Mouse (Mus musculus) embryonic facial prominence, embryonic 11.5 days (tissue): ENCODE data around the gene Scgb1b20. TPM values are rescaled to one million over a fixed set of nuclear protein-coding genes. Genes with fewer than 3 reads are reported as not detected.
"Not testable (repeated sequence)": the region's sequence is repeated elsewhere in the genome, so short reads cannot be mapped to it uniquely, and the experiment has no call there.

Source experiments
- ATAC-seq: fragments of 200-750 bp; cut with Nextera tagmentation; replicated peaks from 2 replicates; pipeline ENCODE4 v1.8.0; 2017; ENCODE audit warnings: low read depth; ENCODE audit not compliant: insufficient number of reproducible peaks, low FRiP score, low TSS enrichment
- DNase-seq: peaks from one replicate; pipeline ENCODE4 v3.0.0-alpha.2; 2015; ENCODE audit warnings: low spot score
- H3K27ac ChIP-seq: fragments of 300-500 bp; sonication (generic); replicated peaks from 2 replicates; pipeline ENCODE4 v1.5.1; 2014; ENCODE audit warnings: mild to moderate bottlenecking, low read depth, low read length, control low read depth
- H3K27me3 ChIP-seq: fragments of 300-500 bp; sonication (generic); 2 replicates; pipeline ENCODE4 v1.6.1; 2014; ENCODE audit warnings: mild to moderate bottlenecking, low read length, moderate library complexity, mixed read lengths; ENCODE audit not compliant: control insufficient read depth, insufficient read depth
- H3K36me3 ChIP-seq: fragments of 300-500 bp; sonication (generic); replicated peaks from 2 replicates; pipeline ENCODE4 v1.6.1; 2014; ENCODE audit warnings: low read depth, mild to moderate bottlenecking, low read length, moderate library complexity, mixed read lengths; ENCODE audit not compliant: control insufficient read depth, insufficient read depth
- H3K4me1 ChIP-seq: fragments of 300-500 bp; sonication (generic); 2 replicates; pipeline ENCODE4 v1.6.1; 2014; ENCODE audit warnings: low read length, mixed read lengths; ENCODE audit not compliant: control insufficient read depth, insufficient read depth
- H3K4me2 ChIP-seq: fragments of 300-500 bp; sonication (generic); 2 replicates; pipeline ENCODE4 v1.6.1; 2014; ENCODE audit warnings: low read depth, mild to moderate bottlenecking, control low read depth, low read length, moderate library complexity
- H3K4me3 ChIP-seq: fragments of 300-500 bp; sonication (generic); 2 replicates; pipeline ENCODE4 v1.5.1; 2014; ENCODE audit warnings: low read depth, low read length, control low read depth
- H3K9ac ChIP-seq: fragments of 300-500 bp; sonication (generic); replicated peaks from 2 replicates; pipeline ENCODE4 v1.6.1; 2014; ENCODE audit warnings: mild to moderate bottlenecking, control low read depth, low read length
- H3K9me3 ChIP-seq: fragments of 300-500 bp; sonication (generic); replicated peaks from 2 replicates; pipeline ENCODE4 v1.6.1; 2016; ENCODE audit warnings: mild to moderate bottlenecking, low read length, inconsistent platforms, mixed read lengths; ENCODE audit not compliant: control insufficient read depth
- WGBS: fragments of 180-500 bp; shearing (Covaris S2); extraction: QIAGEN DNeasy Blood & Tissue Kit; methylation state at CpG from one replicate; pipeline ENCODE4 v1.1.7; 2014; 5-methylcytosine and 5-hydroxymethylcytosine counted together
- polyA plus RNA-seq: library from polyadenylated mRNA; unstranded; fragments of >200 nt; fragmentation: Nextera tagmentation; extraction: Ambion mirVana; gene quantifications from 2 replicates; pipeline ENCODE4 v1.2.1, GENCODE M21; 2014

The Scgb1b20 gene
- not detected in 2 replicates for polyA plus RNA-seq

- ATAC-seq, result not testable (repeated sequence)
Observed at GRCm38 (mm10) chr7:33372934-33373333, at the start of gene Scgb1b20. Gene Scgb1b20 (plus strand): TSS chr7:33373234.

DNA sequence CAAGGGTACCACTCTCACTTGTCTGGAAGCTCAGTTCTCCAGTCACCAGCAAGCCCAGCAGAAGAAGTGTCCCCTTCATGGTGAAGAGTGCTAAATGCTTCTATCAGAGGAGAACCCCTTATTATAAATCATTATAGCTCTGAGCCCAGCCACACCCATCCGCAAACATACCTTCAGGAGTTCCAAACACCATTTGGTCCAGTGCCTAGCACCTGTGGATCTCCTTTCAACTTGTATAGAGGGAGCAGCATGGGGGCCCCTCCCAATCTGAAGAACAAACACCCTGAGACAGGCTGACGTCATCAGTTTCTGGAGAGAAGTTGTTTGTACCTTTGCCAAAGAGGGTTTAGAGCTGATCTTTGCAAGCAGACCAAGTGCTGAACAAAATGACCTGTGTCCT, 6.8 kb upstream of the Scgb1b20 start, which contains the start of gene Scgb2b20:
Gene Scgb2b20 (minus strand): TSS at position 101 of the 400 bp plus-strand sequence.
- WGBS, result 85% methylated on average over 2 of the region's 2 CpGs
- not testable (repeated sequence) for H3K36me3 ChIP-seq, H3K27ac ChIP-seq, H3K4me2 ChIP-seq, H3K9ac ChIP-seq, H3K9me3 ChIP-seq, H3K4me3 ChIP-seq, DNase-seq, ATAC-seq, H3K27me3 ChIP-seq, H3K4me1 ChIP-seq

More at GRCm38 (mm10) chr7:33372934-33373333, at the start of gene Scgb1b20:
- H3K4me1 ChIP-seq, H3K27me3 ChIP-seq, H3K9ac ChIP-seq, H3K4me3 ChIP-seq, DNase-seq, H3K9me3 ChIP-seq, H3K27ac ChIP-seq, H3K4me2 ChIP-seq, H3K36me3 ChIP-seq: not testable (repeated sequence)
- WGBS, result 76% methylated on average over 4 of the region's 4 CpGs

- not testable (repeated sequence) for H3K9ac ChIP-seq, H3K27ac ChIP-seq, DNase-seq, ATAC-seq, H3K9me3 ChIP-seq, H3K4me3 ChIP-seq, H3K4me2 ChIP-seq, H3K36me3 ChIP-seq, H3K27me3 ChIP-seq, H3K4me1 ChIP-seq
Observed at GRCm38 (mm10) chr7:33399749-33400148, 26.7 kb downstream of the Scgb1b20 start.

DNA sequence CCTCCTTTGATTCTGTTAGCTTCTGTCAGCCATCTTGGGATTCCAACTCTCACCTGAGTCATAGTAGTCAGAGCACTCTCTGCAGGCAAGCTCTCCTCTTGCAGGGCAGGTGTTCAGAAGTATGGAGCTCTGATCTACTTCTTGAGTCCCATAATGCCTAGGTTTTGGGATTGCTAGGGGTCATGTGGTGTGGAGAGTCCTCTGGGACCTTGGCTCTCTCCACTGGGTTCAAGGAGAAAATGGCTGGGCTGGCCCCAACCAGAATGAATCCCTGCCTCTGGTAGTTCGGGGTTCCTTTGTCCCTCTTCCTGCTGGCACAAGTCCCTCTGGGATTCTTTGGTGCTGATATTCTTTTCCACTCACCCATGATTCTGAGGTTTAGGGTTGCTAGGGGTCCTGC, 28.6 kb downstream of the Scgb1b20 start:
- no peaks in the 10 kb centered on the region for H3K27me3 ChIP-seq
- no peaks in the 10 kb centered on the region for H3K36me3 ChIP-seq
- 59% methylated on average over 1 of the region's 1 CpGs for WGBS
- H3K9me3 ChIP-seq, result no peaks in the 10 kb centered on the region; the same call in 1 of the 2 replicates
- H3K4me2 ChIP-seq, result no peak overlapping the region
- no peak overlapping the region for H3K4me3 ChIP-seq
- H3K9ac ChIP-seq, result no peak overlapping the region
- no peak overlapping the region for H3K27ac ChIP-seq
- H3K4me1 ChIP-seq, result no peaks in the 10 kb centered on the region
- ATAC-seq (no peak), DNase-seq (no peak)

DNA sequence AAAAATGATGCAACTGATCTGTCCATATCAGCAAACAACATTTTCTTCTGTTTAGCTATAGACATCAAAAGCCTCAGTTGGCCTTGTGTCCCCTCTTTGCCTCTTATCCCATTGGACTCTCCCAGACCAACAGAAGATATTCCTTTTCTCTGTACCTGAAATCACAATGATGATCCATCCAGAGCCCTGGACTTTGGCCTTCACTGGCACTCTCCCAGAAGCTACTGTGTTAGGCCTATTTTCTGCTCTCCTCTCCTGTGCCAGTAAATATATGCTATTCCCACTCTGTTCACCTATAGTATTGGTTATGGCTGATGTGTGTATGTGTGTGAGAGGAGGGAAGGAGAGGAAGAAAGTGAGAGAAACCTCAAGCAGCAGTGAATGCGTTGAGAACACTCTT, 36.6 kb downstream of the Scgb1b20 start:
- 55% methylated on average over 1 of the region's 1 CpGs for WGBS
- not testable (repeated sequence) for DNase-seq, H3K4me2 ChIP-seq, H3K27me3 ChIP-seq, H3K4me1 ChIP-seq, H3K9ac ChIP-seq, H3K27ac ChIP-seq, H3K36me3 ChIP-seq, H3K4me3 ChIP-seq, ATAC-seq, H3K9me3 ChIP-seq

Other genes starting within 250 kb of the Scgb1b20 start
- gene Scgb2b18, start 199.4 kb upstream of the Scgb1b20 start, polyA plus RNA-seq, result not detected in 2 replicates
- not detected in 2 replicates for gene Scgb1b18, start 187.7 kb upstream of the Scgb1b20 start, polyA plus RNA-seq
- not detected in 2 replicates for gene Scgb2b19, start 92.9 kb upstream of the Scgb1b20 start, polyA plus RNA-seq
- gene Scgb1b19, start 85.9 kb upstream of the Scgb1b20 start, polyA plus RNA-seq, result not detected in 2 replicates
- not detected in 2 replicates for gene Scgb2b20, start 6.9 kb upstream of the Scgb1b20 start, polyA plus RNA-seq
- not detected in 2 replicates for gene Scgb2b21, start 147.2 kb downstream of the Scgb1b20 start, polyA plus RNA-seq